Mouse (Mus musculus): ENCODE results near the gene Tmem42.

The Tmem42 gene

GRCm38 (mm10) chr9:123020995-123021631 lies at the start of gene Tmem42:
Tmem42 (plus strand) TSS chr9:123021326.
- in situ Hi-C loops (cut with MseI, MboI), result no loop called here

- in situ Hi-C loops (cut with MseI, MboI), result no loop called here
Observed at GRCm38 (mm10) chr9:122998406-122999192, 22.5 kb upstream of the Tmem42 start.

GRCm38 (mm10) chr9:122999193-122999586 lies 21.9 kb upstream of the Tmem42 start:
- in situ Hi-C loops (cut with MseI, MboI), result no loop called here

GRCm38 (mm10) chr9:123004718-123005117 lies 16.4 kb upstream of the Tmem42 start:
- in situ Hi-C loops (cut with MseI, MboI), result no loop called here

GRCm38 (mm10) chr9:123006071-123006470 lies 15.1 kb upstream of the Tmem42 start:
- in situ Hi-C loops (cut with MseI, MboI), result no loop called here

GRCm38 (mm10) chr9:123021636-123022379 lies 682 bp downstream of the Tmem42 start:
- in situ Hi-C loops (cut with MseI, MboI), result no loop called here

- in situ Hi-C loops (cut with MseI, MboI), result no loop called here
Observed at GRCm38 (mm10) chr9:123024201-123024600, 3.1 kb downstream of the Tmem42 start.

- in situ Hi-C loops (cut with MseI, MboI), result no loop called here
Observed at GRCm38 (mm10) chr9:123031496-123032246, 10.5 kb downstream of the Tmem42 start.

- in situ Hi-C loops (cut with MseI, MboI), result no loop called here
Observed at GRCm38 (mm10) chr9:123034426-123034825, 13.3 kb downstream of the Tmem42 start, which contains the start of gene Tgm4. Tgm4 (plus strand) TSS chr9:123034726.

- in situ Hi-C loops (cut with MseI, MboI), result no loop called here
Observed at GRCm38 (mm10) chr9:123047665-123048064, 26.5 kb downstream of the Tmem42 start.

- in situ Hi-C loops (cut with MseI, MboI), result no loop called here
Observed at GRCm38 (mm10) chr9:123058724-123059292, 37.7 kb downstream of the Tmem42 start.

GRCm38 (mm10) chr9:123060172-123060571 lies 39.0 kb downstream of the Tmem42 start:
- in situ Hi-C loops (cut with MseI, MboI), result no loop called here
